Mouse (Mus musculus): ENCODE measurements around the gene Cyp2j7. TPM values are rescaled to one million over a fixed set of nuclear protein-coding genes. Genes with fewer than 3 reads are reported as not detected.

Cyp2j7 gene
- not detected in 2 replicates for polyA plus RNA-seq (2012; ENCODE audit: low replicate concordance)

GRCm38 (mm10) chr4:96236559-96236958 lies at the start of gene Cyp2j7:
Gene Cyp2j7 (minus strand): TSS chr4:96236659.

Other genes with a start within 250 kb of the Cyp2j7 start
- gene Cyp2j13, start 159.1 kb downstream of the Cyp2j7 start, polyA plus RNA-seq (2012; ENCODE audit: low replicate concordance), result not detected in 2 replicates
- gene Cyp2j12, start 95.5 kb downstream of the Cyp2j7 start, polyA plus RNA-seq (2012; ENCODE audit: low replicate concordance), result not detected in 2 replicates
- gene Cyp2j11, start 112.0 kb upstream of the Cyp2j7 start, polyA plus RNA-seq (2012; ENCODE audit: low replicate concordance), result not detected in 2 replicates